Mouse (Mus musculus) urinary bladder, adult 18-20 months (tissue): ENCODE results near the gene Tmc4.

Source experiments
- DNase-seq, 2 experiments: peaks; one replicate each; pipeline ENCODE4 v3.0.0; 2022; ENCODE audit warnings: low spot score in 2 of 2, mixed read lengths in 2 of 2

Gene Tmc4

GRCm38 (mm10) chr7:3630478-3630815 lies 46.9 kb downstream of the Tmc4 start:
- no peak for DNase-seq

GRCm38 (mm10) chr7:3629543-3630477 lies 47.5 kb downstream of the Tmc4 start, which contains the start of the genes Tfpt and Prpf31:
Gene Tfpt (minus strand): TSS chr7:3629929.
Gene Prpf31 (plus strand): TSS chr7:3629985.
- DNase-seq: peak; percentile 91 to 92

- DNase-seq: no peak
Observed at GRCm38 (mm10) chr7:3629030-3629429, 48.3 kb downstream of the Tmc4 start.

GRCm38 (mm10) chr7:3617242-3617995 lies 59.9 kb downstream of the Tmc4 start, which contains the start of gene Ndufa3:
Gene Ndufa3 (plus strand): TSS chr7:3617373.
- peak; percentile 72 to 77 for DNase-seq

- no peak for DNase-seq
Observed at GRCm38 (mm10) chr7:3616389-3617241, 60.7 kb downstream of the Tmc4 start.

- DNase-seq: no peak
Observed at GRCm38 (mm10) chr7:3616057-3616388, 61.3 kb downstream of the Tmc4 start, which contains the start of gene Oscar. Gene Oscar (minus strand): TSS chr7:3616157.
